Mouse (Mus musculus): ENCODE data around the gene Picalm.
A peak's percentile ranks its signal among the peaks of the same experiment; 100 is the strongest.
"Not testable (repeated sequence)": the region's sequence is repeated elsewhere in the genome, so short reads cannot be mapped to it uniquely, and the experiment has no call there.

Picalm gene

GRCm38 (mm10) chr7:90131831-90132241 is 1.8 kb downstream of the Picalm start:
- no peak for DNase-seq (ENCODE audit: low spot score)

GRCm38 (mm10) chr7:90132322-90132721 is 2.3 kb downstream of the Picalm start:
- DNase-seq (ENCODE audit: low spot score), result no peak

- no peak for DNase-seq (ENCODE audit: low spot score)
Measured at GRCm38 (mm10) chr7:90136736-90137135, 6.7 kb downstream of the Picalm start.

- no peak for DNase-seq (ENCODE audit: low spot score)
Measured at GRCm38 (mm10) chr7:90138359-90138758, 8.3 kb downstream of the Picalm start.

GRCm38 (mm10) chr7:90140290-90140689 is 10.3 kb downstream of the Picalm start:
- DNase-seq (ENCODE audit: low spot score), result no peak

- DNase-seq (ENCODE audit: low spot score), result no peak
Measured at GRCm38 (mm10) chr7:90144275-90144674, 14.3 kb downstream of the Picalm start.

GRCm38 (mm10) chr7:90144971-90145370 is 15.0 kb downstream of the Picalm start:
- no peak for DNase-seq (ENCODE audit: low spot score)

- DNase-seq (ENCODE audit: low spot score), result no peak
Measured at GRCm38 (mm10) chr7:90145376-90145775, 15.4 kb downstream of the Picalm start.

- no peak for DNase-seq (ENCODE audit: low spot score)
Measured at GRCm38 (mm10) chr7:90145897-90146296, 15.9 kb downstream of the Picalm start.

- DNase-seq (ENCODE audit: low spot score), result no peak
Measured at GRCm38 (mm10) chr7:90146321-90146720, 16.3 kb downstream of the Picalm start.

GRCm38 (mm10) chr7:90148023-90148422 is 18.0 kb downstream of the Picalm start:
- no peak for DNase-seq (ENCODE audit: low spot score)

GRCm38 (mm10) chr7:90148516-90148915 is 18.5 kb downstream of the Picalm start:
- DNase-seq (ENCODE audit: low spot score), result no peak

- peak; percentile 15 for DNase-seq (ENCODE audit: low spot score)
Measured at GRCm38 (mm10) chr7:90150311-90150710, 20.3 kb downstream of the Picalm start.

- DNase-seq (ENCODE audit: low spot score), result no peak
Measured at GRCm38 (mm10) chr7:90158034-90158433, 28.0 kb downstream of the Picalm start.

- DNase-seq (ENCODE audit: low spot score), result no peak
Measured at GRCm38 (mm10) chr7:90160598-90160997, 30.6 kb downstream of the Picalm start.

GRCm38 (mm10) chr7:90164276-90164675 is 34.3 kb downstream of the Picalm start:
- DNase-seq (ENCODE audit: low spot score), result no peak

- no peak for DNase-seq (ENCODE audit: low spot score)
Measured at GRCm38 (mm10) chr7:90165970-90166369, 36.0 kb downstream of the Picalm start.

GRCm38 (mm10) chr7:90167777-90168176 is 37.8 kb downstream of the Picalm start:
- DNase-seq (ENCODE audit: low spot score), result not testable (repeated sequence)

GRCm38 (mm10) chr7:90173778-90174177 is 43.8 kb downstream of the Picalm start:
- no peak for DNase-seq (ENCODE audit: low spot score)

- DNase-seq (ENCODE audit: low spot score), result no peak
Measured at GRCm38 (mm10) chr7:90175576-90175975, 45.6 kb downstream of the Picalm start.

GRCm38 (mm10) chr7:90180635-90181034 is 50.6 kb downstream of the Picalm start:
- no peak for DNase-seq (ENCODE audit: low spot score)

GRCm38 (mm10) chr7:90200251-90200650 is 70.2 kb downstream of the Picalm start:
- no peak for DNase-seq (ENCODE audit: low spot score)

GRCm38 (mm10) chr7:90201877-90202465 is 72.0 kb downstream of the Picalm start:
- no peak for DNase-seq (ENCODE audit: low spot score)

GRCm38 (mm10) chr7:90203914-90204313 is 73.9 kb downstream of the Picalm start:
- no peak for DNase-seq (ENCODE audit: low spot score)

Data from ovary, adult 18-20 months (tissue).